Mouse (Mus musculus) midbrain, embryonic 12.5 days (tissue): Measurements from ENCODE around the gene Tekt2. TPM values are rescaled to one million over a fixed set of nuclear protein-coding genes. Genes with fewer than 3 reads are reported as not detected.

Source experiments
- polyA plus RNA-seq: library from polyadenylated mRNA; unstranded; fragments of >200 nt; fragmentation: Nextera tagmentation; extraction: Ambion mirVana; gene quantifications from 2 replicates; pipeline ENCODE4 v1.2.1, GENCODE M21; 2016

Tekt2 gene
- polyA plus RNA-seq, 1 experiment from 2014 or later = 4.8 TPM

Other genes starting within 250 kb of the Tekt2 start
- 42.1 and 42.9 TPM in 2 replicates for gene Lsm10, start 229.1 kb downstream of the Tekt2 start, polyA plus RNA-seq
- gene Stk40, start 221.7 kb downstream of the Tekt2 start, polyA plus RNA-seq = 48.8 and 49.0 TPM in 2 replicates
- 18.6 and 26.8 TPM in 2 replicates for gene Eva1b, start 177.9 kb downstream of the Tekt2 start, polyA plus RNA-seq
- gene Sh3d21, start 162.2 kb downstream of the Tekt2 start, polyA plus RNA-seq = 1.6 and 1.7 TPM in 2 replicates
- 265 and 274 TPM in 2 replicates for gene Thrap3, start 122.9 kb downstream of the Tekt2 start, polyA plus RNA-seq
- gene Map7d1, start 69.3 kb downstream of the Tekt2 start, polyA plus RNA-seq = 135 and 142 TPM in 2 replicates
- gene Trappc3, start 63.4 kb downstream of the Tekt2 start, polyA plus RNA-seq = 103 and 108 TPM in 2 replicates
- 21.7 and 41.3 TPM in 2 replicates for gene Col8a2, start 38.9 kb downstream of the Tekt2 start, polyA plus RNA-seq
- 67.2 and 70.5 TPM in 2 replicates for gene Adprhl2, start 4.0 kb downstream of the Tekt2 start, polyA plus RNA-seq
- 19.3 and 19.9 TPM in 2 replicates for gene Ago3, start 103.9 kb upstream of the Tekt2 start, polyA plus RNA-seq
- gene Ago1, start 142.9 kb upstream of the Tekt2 start, polyA plus RNA-seq = 21.7 and 24.0 TPM in 2 replicates
- gene Ago4, start 207.8 kb upstream of the Tekt2 start, polyA plus RNA-seq = 8.2 and 9.7 TPM in 2 replicates
- gene Clspn, start 231.2 kb upstream of the Tekt2 start, polyA plus RNA-seq = 34.4 and 35.7 TPM in 2 replicates